Mouse (Mus musculus) CH12.LX (cell line): ENCODE measurements around the gene Podxl2. TPM values are rescaled to one million over a fixed set of nuclear protein-coding genes. Genes with fewer than 3 reads are reported as not detected.

Experiments used
- DNase-seq: peaks from one replicate; pipeline ENCODE4 v3.0.0-alpha.2; 2013; ENCODE audit errors: extremely low read depth
- H3K27ac ChIP-seq: 2 replicates; pipeline ENCODE4 v1.5.1; 2012; ENCODE audit warnings: low read depth, mild to moderate bottlenecking, control low read depth, moderate library complexity; ENCODE audit not compliant: insufficient read depth
- H3K27me3 ChIP-seq: replicated peaks from 2 replicates; pipeline ENCODE3; 2012; ENCODE audit warnings: inconsistent platforms
- H3K36me3 ChIP-seq, 2 experiments: replicated peaks in 1 of 2; 2 replicates each; pipeline versions ENCODE3 to v1.6.1; 2012; ENCODE audit warnings: inconsistent platforms in 1 of 2, low read length in 1 of 2, mild to moderate bottlenecking in 1 of 2, mixed read lengths in 1 of 2, moderate library complexity in 1 of 2; ENCODE audit not compliant: control insufficient read depth in 1 of 2, insufficient read depth in 1 of 2
- H3K4me1 ChIP-seq, 2 experiments: 2 replicates each; pipeline ENCODE4 v1.6.1; 2012; ENCODE audit warnings: inconsistent platforms in 1 of 2, moderate library complexity in 1 of 2; ENCODE audit not compliant: insufficient read depth in 2 of 2, control insufficient read depth in 1 of 2
- H3K4me2 ChIP-seq: 2 replicates; pipeline ENCODE4 v1.6.1; 2012; ENCODE audit warnings: low read depth, mild to moderate bottlenecking, control low read depth; ENCODE audit not compliant: poor library complexity, insufficient read depth, severe bottlenecking
- H3K4me3 ChIP-seq, 3 experiments: fragments of 150-350 bp in 1 of 3; sonication (generic) in 1 of 3; replicated peaks in 1 of 3; 2 replicates each; pipeline versions ENCODE3 to v1.5.1; 2011 to 2012; ENCODE audit warnings: low read depth in 2 of 3, low read length in 2 of 3, mild to moderate bottlenecking in 2 of 3, moderate library complexity in 2 of 3, control low read depth in 1 of 3, improper control_type of control experiment in 1 of 3, inconsistent platforms in 1 of 3, mixed read lengths in 1 of 3; ENCODE audit not compliant: poor library complexity in 1 of 3
- H3K79me2 ChIP-seq: replicated peaks from 2 replicates; pipeline ENCODE4 v1.6.1; 2012; ENCODE audit warnings: mild to moderate bottlenecking, moderate library complexity; ENCODE audit not compliant: control insufficient read depth, poor library complexity, insufficient read depth, severe bottlenecking; ENCODE audit errors: extremely low read depth
- H3K9ac ChIP-seq: 2 replicates; pipeline ENCODE4 v1.6.1; 2012; ENCODE audit warnings: low read depth, mild to moderate bottlenecking, control low read depth, moderate library complexity; ENCODE audit not compliant: insufficient read depth
- H3K9me3 ChIP-seq: replicated peaks from 2 replicates; pipeline ENCODE3; 2012; ENCODE audit warnings: low read length, inconsistent platforms, mixed read lengths
- BHLHE40 ChIP-seq: IDR thresholded peaks from 2 replicates; pipeline ENCODE4 v1.6.1; 2011; ENCODE audit warnings: mild to moderate bottlenecking, low read depth, low read length, improper control_type of control experiment
- CHD2 ChIP-seq: IDR thresholded peaks from 2 replicates; pipeline ENCODE4 v1.6.1; 2011; ENCODE audit warnings: low read length, improper control_type of control experiment
- E2F4 ChIP-seq: IDR thresholded peaks from 2 replicates; pipeline ENCODE4 v1.6.1; 2011; ENCODE audit warnings: low read depth, low read length, improper control_type of control experiment; ENCODE audit not compliant: insufficient replicate concordance
- ETS1 ChIP-seq: conservative IDR thresholded peaks from 2 replicates; pipeline ENCODE4 v1.6.1; 2012; ENCODE audit warnings: low read depth, mild to moderate bottlenecking, inconsistent platforms, low read length, improper control_type of control experiment, moderate library complexity
- IRF4 ChIP-seq: IDR thresholded peaks from 2 replicates; pipeline ENCODE4 v1.6.1; 2014; ENCODE audit warnings: low read depth, mild to moderate bottlenecking, inconsistent platforms, low read length, improper control_type of control experiment
- JUN ChIP-seq: IDR thresholded peaks from 2 replicates; pipeline ENCODE4 v1.6.1; 2011; ENCODE audit warnings: low read depth, mild to moderate bottlenecking, low read length, improper control_type of control experiment, moderate library complexity; ENCODE audit not compliant: insufficient read depth
- JUND ChIP-seq: conservative IDR thresholded peaks from 2 replicates; pipeline ENCODE4 v1.6.1; 2011; ENCODE audit warnings: low read depth, low read length, improper control_type of control experiment
- KAT2A ChIP-seq: IDR thresholded peaks from 2 replicates; pipeline ENCODE4 v1.6.1; 2012; ENCODE audit warnings: low read length, improper control_type of control experiment, inconsistent platforms; ENCODE audit not compliant: insufficient replicate concordance
- MAZ ChIP-seq: IDR thresholded peaks from 2 replicates; pipeline ENCODE4 v1.6.1; 2012; ENCODE audit warnings: low read depth, mild to moderate bottlenecking, inconsistent platforms, low read length, improper control_type of control experiment, moderate library complexity
- MEF2A ChIP-seq: IDR thresholded peaks from 2 replicates; pipeline ENCODE4 v1.6.1; 2014; ENCODE audit warnings: low read depth, mild to moderate bottlenecking, inconsistent platforms, low read length, improper control_type of control experiment, borderline replicate concordance
- MYC ChIP-seq: IDR thresholded peaks from 2 replicates; pipeline ENCODE4 v1.6.1; 2011; ENCODE audit warnings: low read depth, mild to moderate bottlenecking, improper control_type of control experiment, low read length
- NRF1 ChIP-seq: IDR thresholded peaks from 2 replicates; pipeline ENCODE4 v1.6.1; 2014; ENCODE audit warnings: low read depth, mild to moderate bottlenecking, inconsistent platforms, low read length, improper control_type of control experiment, moderate library complexity
- PAX5 ChIP-seq: IDR thresholded peaks from 2 replicates; pipeline ENCODE4 v1.6.1; 2012; ENCODE audit warnings: low read length, inconsistent platforms, mixed read lengths
- POLR2AphosphoS2 ChIP-seq: IDR thresholded peaks from 2 replicates; pipeline ENCODE4 v1.6.1; 2011; ENCODE audit warnings: low read depth, low read length, improper control_type of control experiment
- RAD21 ChIP-seq: IDR thresholded peaks from 2 replicates; pipeline ENCODE4 v1.6.1; 2011; ENCODE audit warnings: low read depth, mild to moderate bottlenecking, low read length, improper control_type of control experiment, moderate library complexity
- SMC3 ChIP-seq: IDR thresholded peaks from 2 replicates; pipeline ENCODE4 v1.6.1; 2011; ENCODE audit warnings: low read depth, low read length, improper control_type of control experiment
- TBP ChIP-seq: conservative IDR thresholded peaks from 2 replicates; pipeline ENCODE4 v1.6.1; 2011; ENCODE audit warnings: low read depth, low read length, improper control_type of control experiment
- TCF12 ChIP-seq: IDR thresholded peaks from 2 replicates; pipeline ENCODE4 v1.6.1; 2014; ENCODE audit warnings: low read depth, mild to moderate bottlenecking, inconsistent platforms, low read length, improper control_type of control experiment
- UBTF ChIP-seq: IDR thresholded peaks from 2 replicates; pipeline ENCODE4 v1.6.1; 2012; ENCODE audit warnings: low read depth, mild to moderate bottlenecking, inconsistent platforms, low read length, improper control_type of control experiment, moderate library complexity
- ZC3H11A ChIP-seq: IDR thresholded peaks from 2 replicates; pipeline ENCODE4 v1.6.1; 2012; ENCODE audit warnings: low read depth, mild to moderate bottlenecking, inconsistent platforms, low read length, improper control_type of control experiment
- ZMIZ1 ChIP-seq: IDR thresholded peaks from 2 replicates; pipeline ENCODE4 v1.6.1; 2012; ENCODE audit warnings: low read depth, mild to moderate bottlenecking, inconsistent platforms, low read length, improper control_type of control experiment
- ZNF384 ChIP-seq: IDR thresholded peaks from 2 replicates; pipeline ENCODE4 v1.6.1; 2012; ENCODE audit warnings: low read depth, low read length, improper control_type of control experiment, inconsistent platforms
- dilution Hi-C: fragments of 300-500 bp; cut with MboI; formaldehyde crosslinking; loops from 2 replicates; pipeline ENCODE4 v1.14.3; 2020; ENCODE audit warnings: low sequenced_read_pairs; ENCODE audit not compliant: extremely low pct_unique_long_range_greater_than_20kb, extremely low pct_ligation_motif_present
- in situ Hi-C: fragments of 300-500 bp; cut with MboI; formaldehyde crosslinking; loops from 3 replicates; pipeline ENCODE4 v1.14.3; 2019; ENCODE audit warnings: low sequenced_read_pairs, low pct_ligation_motif_present, low pct_unique_long_range_greater_than_20kb, mixed read lengths
- polyA plus RNA-seq: library from polyadenylated mRNA; unstranded; fragments of >175 nt; gene quantifications from 2 replicates; pipeline ENCODE4 v1.2.1, GENCODE M21; 2012; ENCODE audit warnings: low read depth; ENCODE audit not compliant: insufficient read length
- total RNA-seq, 2 experiments: library from RNA; depleted of rRNA; stranded (reverse); fragments of 300-350 nt in 1 of 2; fragments of >200 nt in 1 of 2; gene quantifications; 2 replicates each; pipeline ENCODE4 v1.2.3; 2012 to 2014

The Podxl2 gene
- total and polyA plus RNA-seq, 3 experiments, result 0.79 to 0.93 (median 0.81) TPM

DNA sequence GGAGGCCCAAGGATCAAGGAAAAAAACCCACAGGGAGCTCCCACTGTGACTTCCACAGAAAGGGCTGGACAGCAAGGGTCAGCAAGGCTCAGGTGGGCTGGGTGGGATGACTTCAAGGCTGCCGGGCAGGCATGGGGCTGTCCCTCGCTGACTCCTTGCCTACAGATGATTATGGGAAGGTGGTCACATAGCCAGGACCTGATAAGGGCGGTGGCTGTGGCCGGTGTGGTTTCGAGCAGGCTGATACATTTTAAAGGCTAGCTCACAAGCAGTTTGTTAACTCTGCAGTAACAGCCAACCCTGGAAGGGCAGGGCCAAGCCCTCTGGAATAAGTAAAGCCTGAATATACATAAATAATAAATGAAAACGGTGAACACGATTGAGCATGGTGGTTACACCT lies 71.8 kb downstream of the Podxl2 start:
- Histone ChIP-seq H3K36me3 (peaks cover 71 to 92% of the 10 kb centered on the region in 2 experiments), H3K9ac (no peak overlapping the region), H3K4me1 (peaks cover 6 to 33% of the 10 kb centered on the region in 2 experiments), H3K79me2 (peaks cover 46% of the 10 kb centered on the region), H3K27me3 (no peaks in the 10 kb centered on the region), H3K27ac (no peak overlapping the region), H3K4me3 (no peak overlapping the region), H3K4me2 (no peak overlapping the region), H3K9me3 (no peaks in the 10 kb centered on the region)
- no peak for DNase-seq
- dilution Hi-C loops (no loop called here), in situ Hi-C loops (no loop called here)
- TF ChIP-seq NRF1 (no peak), ZNF384 (no peak), ZMIZ1 (no peak), IRF4 (no peak), PAX5 (no peak), BHLHE40 (no peak), MYC (no peak), MAZ (no peak), MEF2A (no peak), CHD2 (no peak), E2F4 (no peak), UBTF (no peak), ZC3H11A (no peak), JUND (no peak), RAD21 (no peak), KAT2A (no peak)

DNA sequence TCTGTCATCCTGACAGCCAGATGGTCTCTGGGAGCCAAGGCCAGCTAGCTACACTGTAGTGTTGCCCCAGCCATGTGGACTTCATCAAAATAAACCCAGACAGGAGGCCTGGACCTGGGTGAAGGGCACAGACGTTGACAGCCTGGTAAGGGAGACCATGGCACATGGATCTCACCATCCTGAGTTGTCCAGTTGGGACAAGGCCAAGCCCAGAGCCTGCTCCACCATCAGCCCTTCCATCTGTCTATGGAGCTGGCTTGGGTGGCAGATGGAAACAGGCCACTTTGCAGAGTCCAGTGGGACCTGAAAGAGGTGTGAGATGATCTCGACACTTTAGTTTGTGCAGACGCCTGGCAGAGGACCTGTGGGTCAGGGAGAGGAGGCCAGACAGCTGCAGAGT lies 74.1 kb downstream of the Podxl2 start:
- no peak overlapping the region for H3K27ac ChIP-seq
- H3K79me2 ChIP-seq, result peaks cover 60% of the 10 kb centered on the region
- dilution Hi-C loops, result no loop called here
- no peaks in the 10 kb centered on the region for H3K27me3 ChIP-seq
- H3K9ac ChIP-seq, result no peak overlapping the region
- H3K4me1 ChIP-seq, result peaks cover 0 to 19% of the 10 kb centered on the region in 2 experiments; a peak in 3 of 4 replicates
- DNase-seq, result no peak
- H3K4me2 ChIP-seq, result no peak overlapping the region
- H3K36me3 ChIP-seq, result peaks cover 68 to 90% of the 10 kb centered on the region in 2 experiments
- in situ Hi-C loops, result no loop called here
- no peaks in the 10 kb centered on the region for H3K9me3 ChIP-seq
- TF ChIP-seq TBP (no peak), CHD2 (no peak), POLR2AphosphoS2 (no peak), UBTF (no peak), TCF12 (no peak), MEF2A (no peak), SMC3 (no peak), KAT2A (no peak), PAX5 (no peak), JUN (no peak), ETS1 (no peak)
- TF ChIP-seq, all 38 proteins: peak for 0
- no peak overlapping the region for H3K4me3 ChIP-seq
